Mouse (Mus musculus) adipocyte (in vitro differentiated cells): ENCODE measurements at regions not wholly inside any gene's neighbourhood (a gene's known extent, or its start where the extent isn't known, plus 50 kb on each side); places are given as distances from the start of the nearest gene placed in this dataset.
"Not testable (repeated sequence)": the region's sequence is repeated elsewhere in the genome, so short reads cannot be mapped to it uniquely, and the experiment has no call there.

Experiments
- DNase-seq: peaks from one replicate; pipeline ENCODE4 v3.0.0-alpha.2; 2016; ENCODE audit warnings: low spot score

GRCm38 (mm10) chr10:38458975-38459374, 362.6 kb downstream of the Rfpl4b start:
- peak; percentile 32 for DNase-seq

DNA sequence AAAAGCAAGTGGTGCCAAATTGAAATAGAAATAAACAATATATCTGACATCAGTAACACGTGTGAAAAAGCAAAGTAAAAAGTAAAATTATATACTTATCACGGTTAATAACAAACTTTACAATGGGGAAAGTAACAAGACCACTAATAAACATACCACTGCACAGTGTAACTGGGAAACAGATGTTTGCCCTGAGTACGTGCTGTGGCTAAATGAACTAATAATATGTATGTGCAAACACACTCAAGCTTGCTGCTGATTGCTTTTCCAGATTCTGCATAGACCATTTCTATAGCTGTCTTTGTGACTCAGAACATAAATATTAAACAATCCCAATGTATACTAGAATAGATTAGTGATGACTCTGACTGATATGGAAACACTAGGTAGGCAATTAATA, 363.2 kb downstream of the Rfpl4b start:
- DNase-seq = no peak

- no peak for DNase-seq
Observed at GRCm38 (mm10) chr10:38456786-38457185, 364.8 kb downstream of the Rfpl4b start.

GRCm38 (mm10) chr10:38449263-38449662, 372.3 kb downstream of the Rfpl4b start:
- no peak for DNase-seq

DNA sequence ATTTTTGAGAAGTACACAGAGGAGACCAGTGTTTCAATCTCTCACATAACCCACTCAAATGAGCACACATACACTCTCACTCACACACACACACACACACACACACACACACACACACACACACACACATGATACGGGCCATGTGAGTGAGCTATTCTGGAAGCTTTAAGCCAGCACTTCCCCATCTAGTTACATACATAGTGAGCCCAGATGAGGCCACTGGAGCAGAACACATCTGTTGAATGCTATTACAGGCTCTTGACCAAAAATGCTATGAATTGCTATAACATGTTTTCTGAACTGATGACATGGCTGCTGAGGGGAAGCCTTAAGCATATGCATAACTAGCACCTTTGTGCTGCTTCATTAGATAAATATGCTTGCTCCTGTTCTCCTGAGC, 373.9 kb downstream of the Rfpl4b start:
- DNase-seq = no peak

DNA sequence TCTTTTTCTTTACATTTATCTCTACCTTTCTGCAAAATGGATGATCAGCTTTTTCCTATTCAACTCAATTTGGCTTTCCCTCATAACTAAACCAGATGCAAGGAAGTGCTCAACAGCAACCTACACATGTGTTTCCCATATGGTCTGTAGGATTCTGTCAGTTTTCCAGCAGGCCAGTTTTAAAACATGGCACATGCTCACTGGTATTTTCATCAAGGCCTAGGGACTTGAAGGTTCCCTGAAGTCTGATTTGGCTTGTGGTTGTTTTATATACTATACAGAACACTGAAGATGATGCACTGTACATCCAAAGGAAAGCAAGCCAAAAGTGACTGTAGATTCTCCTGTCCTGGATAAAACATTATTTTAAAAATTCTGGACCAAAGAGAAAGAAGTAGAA, 374.3 kb downstream of the Rfpl4b start:
- DNase-seq = no peak

GRCm38 (mm10) chr10:38439286-38439685, 382.3 kb downstream of the Rfpl4b start:
- DNase-seq = no peak

DNA sequence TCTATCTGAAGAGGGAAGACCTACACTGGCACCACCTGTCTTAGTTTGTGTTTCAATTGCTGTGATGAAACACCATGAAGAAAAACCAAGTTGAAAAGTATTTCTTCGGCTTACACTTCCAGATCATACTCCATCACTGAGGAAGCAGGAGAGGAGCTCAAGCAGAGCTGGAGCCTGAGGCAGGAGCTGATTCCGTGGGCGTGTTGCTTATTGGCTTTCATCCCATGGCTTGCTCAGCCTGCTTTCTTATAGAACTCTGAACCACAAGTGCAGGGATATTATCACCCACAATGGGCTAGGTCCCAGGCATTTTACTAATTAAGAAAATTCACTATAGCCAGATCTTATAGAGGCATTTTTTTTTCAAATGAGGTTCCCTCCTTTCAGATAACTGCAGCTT, 384.7 kb downstream of the Rfpl4b start:
- DNase-seq = no peak

DNA sequence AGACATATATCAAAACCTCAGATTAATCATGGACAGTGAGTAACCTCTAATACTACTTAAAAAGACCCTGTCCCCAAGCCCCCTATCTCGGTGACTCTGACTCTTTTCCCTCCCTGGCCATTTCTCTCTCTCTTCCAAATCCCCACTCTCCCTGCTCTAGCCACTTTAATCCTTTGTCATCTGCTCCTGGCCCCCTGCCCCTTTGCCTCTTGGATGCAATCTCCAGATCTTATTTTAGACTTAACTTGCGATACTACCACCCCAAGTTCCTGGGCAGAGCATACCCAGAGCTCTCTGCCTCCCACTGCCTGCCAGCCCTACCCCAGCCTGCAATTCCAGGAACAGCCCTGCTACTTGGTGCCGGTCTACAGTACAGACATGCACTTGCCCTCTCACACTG, 400.0 kb downstream of the Rfpl4b start:
- DNase-seq = no peak

DNA sequence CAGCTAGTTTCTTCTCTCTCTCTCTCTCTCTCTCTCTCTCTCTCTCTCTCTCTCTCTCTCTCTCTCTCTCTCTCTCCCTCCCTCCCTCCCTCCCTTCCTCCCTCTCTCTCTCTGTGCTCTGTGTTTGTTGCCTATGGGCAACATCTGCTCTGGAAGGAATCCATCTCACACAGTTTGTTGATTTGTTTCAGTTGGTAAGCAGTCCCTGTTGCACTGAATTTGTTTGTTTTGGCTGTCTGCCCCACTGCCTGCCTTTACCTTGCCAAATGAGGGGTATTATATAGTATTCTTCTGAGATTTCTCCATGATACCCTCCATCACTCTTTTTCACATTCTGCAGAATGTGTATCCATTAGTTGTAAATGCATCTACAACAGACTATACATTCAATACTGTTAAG, 401.8 kb downstream of the Rfpl4b start:
- peak; percentile 82 for DNase-seq

- no peak for DNase-seq
Observed at GRCm38 (mm10) chr10:38383161-38383560, 438.4 kb downstream of the Rfpl4b start.

- DNase-seq = no peak
Observed at GRCm38 (mm10) chr10:38381873-38382296, 439.7 kb downstream of the Rfpl4b start.

GRCm38 (mm10) chr10:38380388-38380787, 441.2 kb downstream of the Rfpl4b start:
- no peak for DNase-seq

DNA sequence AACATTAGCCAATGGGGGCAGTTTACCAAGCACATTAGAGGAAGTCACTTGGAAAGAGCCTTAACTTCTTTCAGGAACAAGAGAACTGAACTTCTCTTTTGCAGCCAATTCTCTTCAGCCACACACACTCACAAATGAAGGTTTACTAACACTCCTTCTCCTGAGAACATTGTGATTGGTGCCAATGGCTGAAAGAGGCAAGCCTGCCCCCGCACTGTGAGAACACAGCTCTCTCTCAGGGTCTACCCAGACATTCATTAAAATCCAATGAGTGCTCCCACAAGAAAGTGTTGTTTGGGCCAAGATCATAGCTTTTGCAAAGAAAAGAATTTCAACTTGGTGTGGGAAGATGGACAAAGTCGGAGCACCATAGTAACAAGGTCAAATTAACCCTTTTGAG, 454.8 kb downstream of the Rfpl4b start:
- DNase-seq = no peak

- no peak for DNase-seq
Observed at GRCm38 (mm10) chr10:38364876-38365275, 456.7 kb downstream of the Rfpl4b start.

GRCm38 (mm10) chr10:38357539-38358232, 463.9 kb downstream of the Rfpl4b start:
- DNase-seq = peak; percentile 78

DNA sequence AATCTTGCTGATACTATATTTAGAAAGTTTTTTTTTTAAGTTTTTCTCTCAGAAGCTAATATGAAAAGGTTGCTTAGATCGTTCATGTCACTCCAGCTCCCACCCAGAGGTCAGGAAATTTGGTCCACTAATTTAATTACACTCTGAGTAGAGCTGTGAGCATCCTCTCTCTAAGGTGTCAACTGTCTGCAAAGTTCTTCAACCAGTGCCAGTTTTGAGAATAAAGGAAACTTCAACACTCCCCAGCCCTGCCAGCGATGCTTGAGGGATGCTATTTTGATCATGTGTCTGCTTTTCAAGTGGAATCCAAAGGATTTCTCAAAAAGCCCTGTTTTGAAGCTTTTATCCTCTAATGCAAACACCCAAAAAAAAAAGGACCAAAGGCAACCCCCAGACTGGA, 467.6 kb downstream of the Rfpl4b start:
- DNase-seq = no peak

- DNase-seq = no peak
Observed at GRCm38 (mm10) chr10:38353526-38353925, 468.1 kb downstream of the Rfpl4b start.

DNA sequence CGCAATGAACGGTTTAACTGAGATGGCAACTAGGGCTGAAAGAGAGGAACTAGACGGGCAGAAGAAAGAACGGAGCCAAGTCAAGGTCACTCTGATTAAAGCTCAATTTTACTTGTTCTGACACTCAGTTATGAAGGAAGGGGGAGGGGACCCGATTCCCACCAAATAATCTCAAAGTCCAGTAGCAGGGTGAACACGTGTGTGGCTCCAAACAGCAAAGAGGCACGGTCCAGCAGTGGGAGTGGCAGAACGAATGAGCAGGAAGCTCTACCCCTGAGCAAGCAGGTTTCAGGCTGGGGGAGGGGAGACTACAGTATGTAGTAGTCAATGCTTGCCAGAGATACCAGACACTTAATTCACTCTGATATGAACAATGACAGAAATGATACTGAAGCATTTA, 474.6 kb downstream of the Rfpl4b start:
- not testable (repeated sequence) for DNase-seq

- no peak for DNase-seq
Observed at GRCm38 (mm10) chr10:38340406-38341175, 481.0 kb downstream of the Rfpl4b start.

- DNase-seq = peak; percentile 48
Observed at GRCm38 (mm10) chr10:38308716-38309392, 512.7 kb downstream of the Rfpl4b start.

DNA sequence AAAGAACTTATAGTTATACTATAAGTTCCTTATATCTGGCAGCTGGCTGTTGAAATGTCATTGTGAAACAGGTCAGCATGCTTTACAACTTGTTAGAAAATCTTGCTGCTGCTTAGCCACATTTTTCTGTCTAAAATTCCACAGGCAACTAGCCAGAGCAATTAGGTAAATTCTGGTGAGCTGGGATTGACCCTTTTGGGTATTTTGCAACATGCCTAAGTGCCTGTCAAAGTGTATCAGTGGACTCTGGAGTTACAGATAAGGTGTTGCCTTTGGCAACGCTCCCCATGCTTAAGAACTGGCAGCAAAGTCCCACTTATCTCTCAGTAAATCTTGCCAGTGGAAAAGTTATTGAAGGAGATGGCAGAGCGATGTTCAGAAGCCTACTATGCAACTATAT, 525.9 kb downstream of the Rfpl4b start:
- DNase-seq = peak; percentile 45

GRCm38 (mm10) chr10:38288689-38289283, 532.8 kb downstream of the Rfpl4b start:
- no peak for DNase-seq
